Mouse (Mus musculus) forebrain, embryonic 15.5 days (tissue): ENCODE measurements around the gene Lactbl1. TPM values are rescaled to one million over a fixed set of nuclear protein-coding genes. Genes with fewer than 3 reads are reported as not detected.

ENCODE experiments used
- ATAC-seq: fragments of 200-750 bp; cut with Nextera tagmentation; replicated peaks from 2 replicates; pipeline ENCODE4 v1.8.0; 2017; ENCODE audit warnings: mild to moderate bottlenecking, moderate TSS enrichment, moderate library complexity
- H3K27ac ChIP-seq: fragments of 300-500 bp; sonication (generic); replicated peaks from 2 replicates; pipeline ENCODE4 v1.5.1; 2015; ENCODE audit warnings: mild to moderate bottlenecking, inconsistent platforms
- H3K27me3 ChIP-seq: fragments of 300-500 bp; sonication (generic); 2 replicates; pipeline ENCODE4 v1.6.1; 2015; ENCODE audit warnings: inconsistent platforms
- H3K36me3 ChIP-seq: fragments of 300-500 bp; sonication (generic); 2 replicates; pipeline ENCODE4 v1.6.1; 2015; ENCODE audit warnings: mild to moderate bottlenecking, inconsistent platforms
- H3K4me1 ChIP-seq: fragments of 300-500 bp; sonication (generic); 2 replicates; pipeline ENCODE4 v1.6.1; 2015; ENCODE audit warnings: inconsistent platforms
- H3K4me2 ChIP-seq: fragments of 300-500 bp; sonication (generic); replicated peaks from 2 replicates; pipeline ENCODE4 v1.6.1; 2015; ENCODE audit warnings: mild to moderate bottlenecking, inconsistent platforms
- H3K4me3 ChIP-seq: fragments of 300-500 bp; sonication (generic); 2 replicates; pipeline ENCODE4 v1.5.1; 2015; ENCODE audit warnings: mild to moderate bottlenecking, inconsistent platforms
- H3K9ac ChIP-seq: fragments of 300-500 bp; sonication (generic); replicated peaks from 2 replicates; pipeline ENCODE4 v1.6.1; 2015; ENCODE audit warnings: mild to moderate bottlenecking, inconsistent platforms
- H3K9me3 ChIP-seq: fragments of 300-500 bp; sonication (generic); 2 replicates; pipeline ENCODE4 v1.6.1; 2016; ENCODE audit warnings: inconsistent platforms
- WGBS: fragments of 180-500 bp; shearing (Covaris S2); methylation state at CpG from one replicate; pipeline ENCODE4 v1.1.7; 2015; ENCODE audit warnings: mixed read lengths; 5-methylcytosine and 5-hydroxymethylcytosine counted together
- polyA plus RNA-seq: library from polyadenylated mRNA; unstranded; fragments of >200 nt; fragmentation: Nextera tagmentation; extraction: Ambion mirVana; gene quantifications from 2 replicates; pipeline ENCODE4 v1.2.1, GENCODE M21; 2015

The Lactbl1 gene
- polyA plus RNA-seq = 0.05 TPM in 1 of 2 replicates, not detected in the other

- no peak for ATAC-seq
- no peaks in the 10 kb centered on the region for H3K36me3 ChIP-seq
- no peak within 1 kb of the TSS for H3K27ac ChIP-seq
- H3K9ac ChIP-seq = no peak within 1 kb of the TSS
- no peaks in the 10 kb centered on the region for H3K4me1 ChIP-seq
- no peaks in the 10 kb centered on the region for H3K27me3 ChIP-seq
- 26% methylated on average over 6 of the region's 6 CpGs for WGBS
- no peak within 1 kb of the TSS for H3K4me3 ChIP-seq
- no peak within 1 kb of the TSS for H3K4me2 ChIP-seq
- H3K9me3 ChIP-seq = no peaks in the 10 kb centered on the region
Observed at GRCm38 (mm10) chr4:136622388-136622787, at the start of gene Lactbl1. TSS of gene Lactbl1 (plus strand) at chr4:136622621.

GRCm38 (mm10) chr4:136581885-136582284 is 40.5 kb upstream of the Lactbl1 start:
- Histone ChIP-seq H3K4me3 (no peak overlapping the region), H3K9ac (no peak overlapping the region), H3K27me3 (no peaks in the 10 kb centered on the region), H3K4me1 (peaks cover 16% of the 10 kb centered on the region), H3K4me2 (no peak overlapping the region), H3K36me3 (peaks cover 3% of the 10 kb centered on the region; the same call in 1 of the 2 replicates), H3K9me3 (no peaks in the 10 kb centered on the region), H3K27ac (no peak overlapping the region)
- 97% methylated on average over 3 of the region's 3 CpGs for WGBS
- ATAC-seq = no peak

- no peak overlapping the region for H3K4me2 ChIP-seq
- H3K4me1 ChIP-seq = peaks cover 33% of the 10 kb centered on the region
- no peaks in the 10 kb centered on the region for H3K9me3 ChIP-seq
- H3K36me3 ChIP-seq = peaks cover 10% of the 10 kb centered on the region; the same call in 1 of the 2 replicates
- H3K4me3 ChIP-seq = no peak overlapping the region
- no peak overlapping the region for H3K9ac ChIP-seq
- H3K27me3 ChIP-seq = no peaks in the 10 kb centered on the region
- 85% methylated on average over 4 of the region's 4 CpGs for WGBS
- no peak overlapping the region for H3K27ac ChIP-seq
- ATAC-seq = no peak
Observed at GRCm38 (mm10) chr4:136587221-136587827, 35.1 kb upstream of the Lactbl1 start.

- Histone ChIP-seq H3K36me3 (peaks cover 13% of the 10 kb centered on the region; the same call in 1 of the 2 replicates), H3K27me3 (no peaks in the 10 kb centered on the region), H3K9me3 (no peaks in the 10 kb centered on the region), H3K4me2 (no peak overlapping the region), H3K4me3 (no peak overlapping the region), H3K9ac (no peak overlapping the region), H3K4me1 (peaks cover 31% of the 10 kb centered on the region), H3K27ac (no peak overlapping the region)
- ATAC-seq = no peak
- 95% methylated on average over 4 of the region's 4 CpGs for WGBS
Observed at GRCm38 (mm10) chr4:136588003-136588402, 34.4 kb upstream of the Lactbl1 start.

- no peak for ATAC-seq
- no peak overlapping the region for H3K4me3 ChIP-seq
- no peaks in the 10 kb centered on the region for H3K27me3 ChIP-seq
- H3K9me3 ChIP-seq = no peaks in the 10 kb centered on the region
- H3K4me2 ChIP-seq = no peak overlapping the region
- H3K27ac ChIP-seq = no peak overlapping the region
- peaks cover 42% of the 10 kb centered on the region for H3K4me1 ChIP-seq
- peaks cover 13% of the 10 kb centered on the region; the same call in 1 of the 2 replicates for H3K36me3 ChIP-seq
- WGBS = 74% methylated on average over 4 of the region's 4 CpGs
- no peak overlapping the region for H3K9ac ChIP-seq
Observed at GRCm38 (mm10) chr4:136592111-136592510, 30.3 kb upstream of the Lactbl1 start.

- no peaks in the 10 kb centered on the region for H3K27me3 ChIP-seq
- H3K9me3 ChIP-seq = no peaks in the 10 kb centered on the region
- H3K4me2 ChIP-seq = no peak overlapping the region
- peaks cover 45% of the 10 kb centered on the region for H3K4me1 ChIP-seq
- H3K27ac ChIP-seq = no peak overlapping the region
- ATAC-seq = no peak
- peaks cover 13% of the 10 kb centered on the region; the same call in 1 of the 2 replicates for H3K36me3 ChIP-seq
- no peak overlapping the region for H3K9ac ChIP-seq
- 86% methylated on average over 2 of the region's 2 CpGs for WGBS
- no peak overlapping the region for H3K4me3 ChIP-seq
Observed at GRCm38 (mm10) chr4:136594006-136594405, 28.4 kb upstream of the Lactbl1 start.

- Histone ChIP-seq H3K9ac (no peak overlapping the region), H3K4me1 (peaks cover 51% of the 10 kb centered on the region), H3K27me3 (no peaks in the 10 kb centered on the region), H3K36me3 (peaks cover 13% of the 10 kb centered on the region; the same call in 1 of the 2 replicates), H3K4me3 (no peak overlapping the region), H3K4me2 (no peak overlapping the region), H3K9me3 (no peaks in the 10 kb centered on the region), H3K27ac (no peak overlapping the region)
- ATAC-seq = no peak
- WGBS = 87% methylated on average over 6 of the region's 6 CpGs
Observed at GRCm38 (mm10) chr4:136595221-136595620, 27.2 kb upstream of the Lactbl1 start.

GRCm38 (mm10) chr4:136598268-136598876 is 24.0 kb upstream of the Lactbl1 start:
- H3K9ac ChIP-seq = no peak overlapping the region
- H3K4me1 ChIP-seq = peaks cover 56% of the 10 kb centered on the region
- no peaks in the 10 kb centered on the region for H3K27me3 ChIP-seq
- no peak overlapping the region for H3K27ac ChIP-seq
- WGBS = 89% methylated on average over 7 of the region's 7 CpGs
- no peak overlapping the region for H3K4me2 ChIP-seq
- no peak for ATAC-seq
- no peak overlapping the region for H3K4me3 ChIP-seq
- no peaks in the 10 kb centered on the region for H3K9me3 ChIP-seq
- no peaks in the 10 kb centered on the region for H3K36me3 ChIP-seq

- H3K36me3 ChIP-seq = no peaks in the 10 kb centered on the region
- ATAC-seq = no peak
- 90% methylated on average over 3 of the region's 3 CpGs for WGBS
- peaks cover 41% of the 10 kb centered on the region for H3K4me1 ChIP-seq
- no peaks in the 10 kb centered on the region for H3K9me3 ChIP-seq
- peak overlapping the region; percentile 66; the same call in 1 of the 2 replicates for H3K4me3 ChIP-seq
- no peaks in the 10 kb centered on the region for H3K27me3 ChIP-seq
- peak overlapping the region; percentile 60 for H3K4me2 ChIP-seq
- H3K27ac ChIP-seq = no peak overlapping the region
- no peak overlapping the region for H3K9ac ChIP-seq
Observed at GRCm38 (mm10) chr4:136599869-136600268, 22.6 kb upstream of the Lactbl1 start.

- H3K9me3 ChIP-seq = no peaks in the 10 kb centered on the region
- H3K4me3 ChIP-seq = peak overlapping the region; percentile 66
- no peak for ATAC-seq
- peak overlapping the region; percentile 97; the same call in 1 of the 2 replicates for H3K27ac ChIP-seq
- H3K4me2 ChIP-seq = peak overlapping the region; percentile 60
- no peaks in the 10 kb centered on the region for H3K36me3 ChIP-seq
- 85% methylated on average over 2 of the region's 2 CpGs for WGBS
- H3K9ac ChIP-seq = peak overlapping the region; percentile 99; the same call in 1 of the 2 replicates
- H3K27me3 ChIP-seq = no peaks in the 10 kb centered on the region
- peaks cover 37% of the 10 kb centered on the region for H3K4me1 ChIP-seq
Observed at GRCm38 (mm10) chr4:136600536-136600935, 21.9 kb upstream of the Lactbl1 start.

- Histone ChIP-seq H3K9ac (peak overlapping the region; percentile 99), H3K36me3 (no peaks in the 10 kb centered on the region), H3K9me3 (no peaks in the 10 kb centered on the region), H3K27ac (peak overlapping the region; percentile 97), H3K4me2 (peak overlapping the region; percentile 60), H3K4me3 (peak overlapping the region; percentile 66), H3K27me3 (no peaks in the 10 kb centered on the region), H3K4me1 (peaks cover 35% of the 10 kb centered on the region)
- under 1% methylated on average over 13 of the region's 13 CpGs for WGBS
- ATAC-seq = peak; percentile 37
Observed at GRCm38 (mm10) chr4:136601476-136601875, 20.9 kb upstream of the Lactbl1 start.

GRCm38 (mm10) chr4:136602018-136602554 is 20.3 kb upstream of the Lactbl1 start:
- Histone ChIP-seq H3K4me1 (peaks cover 33% of the 10 kb centered on the region), H3K27me3 (no peaks in the 10 kb centered on the region), H3K4me2 (peak overlapping the region; percentile 60), H3K9me3 (no peaks in the 10 kb centered on the region), H3K9ac (peak overlapping the region; percentile 99), H3K4me3 (peak overlapping the region; percentile 66), H3K27ac (peak overlapping the region; percentile 97), H3K36me3 (no peaks in the 10 kb centered on the region)
- ATAC-seq = peak; percentile 63
- WGBS = under 1% methylated on average over 48 of the region's 68 CpGs
